Mouse (Mus musculus): ENCODE measurements around the gene Otub2. TPM values are rescaled to one million over a fixed set of nuclear protein-coding genes. Genes with fewer than 3 reads are reported as not detected.

Otub2 gene
- polyA plus RNA-seq, 1 experiment from 2014 or later, result 23.8 TPM

DNA sequence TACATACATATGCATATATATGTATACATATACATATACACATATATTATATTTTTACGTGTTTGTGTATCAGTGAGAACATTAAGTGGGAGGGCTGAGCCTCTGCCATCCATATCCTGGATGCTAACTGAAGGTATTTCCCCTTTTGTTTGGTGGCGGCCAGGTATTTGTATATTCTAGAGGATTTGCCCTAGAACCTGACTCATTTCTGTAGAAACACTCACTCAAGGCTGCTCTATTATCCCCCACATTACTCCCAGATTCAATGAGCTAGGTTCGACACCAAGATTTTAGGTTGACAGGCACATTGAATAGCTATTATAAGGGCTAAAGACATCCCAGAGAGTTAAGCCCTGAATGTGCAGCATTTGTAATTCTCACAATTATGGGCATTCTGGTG, 56.6 kb downstream of the Otub2 start:
- Histone ChIP-seq H3K4me1 (replicated peaks; ENCODE audit: control insufficient read depth, insufficient read depth, low read length) (no peaks in the 10 kb centered on the region), H3K9ac (replicated peaks; ENCODE audit: low read depth, low read length) (no peak overlapping the region), H3K4me2 (ENCODE audit: low read length) (no peak overlapping the region), H3K27me3 (replicated peaks; ENCODE audit: control insufficient read depth, insufficient read depth, low read length) (no peaks in the 10 kb centered on the region), H3K36me3 (ENCODE audit: control insufficient read depth, insufficient read depth) (no peaks in the 10 kb centered on the region), H3K27ac (ENCODE audit: low read length) (no peak overlapping the region), H3K9me3 (ENCODE audit: control insufficient read depth, low read length) (no peaks in the 10 kb centered on the region), H3K4me3 (replicated peaks; ENCODE audit: low read length) (no peak overlapping the region)
- ATAC-seq, result no peak
- 57% methylated on average over 3 of the region's 3 CpGs for WGBS

DNA sequence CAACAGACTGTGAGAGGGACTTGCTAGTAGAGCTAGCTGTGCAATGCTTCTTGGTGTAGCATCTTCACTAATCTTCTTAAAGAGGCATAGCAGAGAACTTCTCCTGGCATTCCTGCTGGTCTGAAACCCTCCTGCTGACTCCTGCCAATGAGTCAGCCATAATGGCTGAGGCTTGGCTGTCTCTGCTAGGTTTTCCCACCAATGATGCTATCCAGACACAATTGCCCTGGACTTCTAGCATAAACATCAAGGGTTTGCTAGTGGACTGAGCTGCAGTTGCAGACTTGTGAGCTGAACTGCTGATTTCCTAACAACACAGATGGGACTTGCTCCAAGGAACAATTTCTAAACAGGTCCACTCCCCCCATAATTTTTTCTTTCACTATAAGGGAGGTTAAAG, 64.9 kb downstream of the Otub2 start:
- Histone ChIP-seq H3K9me3 (ENCODE audit: control insufficient read depth, low read length) (no peaks in the 10 kb centered on the region), H3K4me3 (replicated peaks; ENCODE audit: low read length) (no peak overlapping the region), H3K36me3 (ENCODE audit: control insufficient read depth, insufficient read depth) (no peaks in the 10 kb centered on the region), H3K27me3 (replicated peaks; ENCODE audit: control insufficient read depth, insufficient read depth, low read length) (no peaks in the 10 kb centered on the region), H3K4me2 (ENCODE audit: low read length) (no peak overlapping the region), H3K27ac (ENCODE audit: low read length) (no peak overlapping the region), H3K9ac (replicated peaks; ENCODE audit: low read depth, low read length) (no peak overlapping the region), H3K4me1 (replicated peaks; ENCODE audit: control insufficient read depth, insufficient read depth, low read length) (no peaks in the 10 kb centered on the region)
- no peak for ATAC-seq

Other genes starting within 250 kb of the Otub2 start
- gene Prima1, start 146.5 kb upstream of the Otub2 start, polyA plus RNA-seq (2015; fragmentation: Nextera tagmentation; extraction: Ambion mirVana), result 0.25 TPM in 1 of 2 replicates, not detected in the other
- gene Fam181a, start 77.7 kb upstream of the Otub2 start, polyA plus RNA-seq (2015; fragmentation: Nextera tagmentation; extraction: Ambion mirVana), result 2.5 and 3.0 TPM in 2 replicates
- gene Asb2, start 32.7 kb upstream of the Otub2 start, polyA plus RNA-seq (2015; fragmentation: Nextera tagmentation; extraction: Ambion mirVana), result 0.73 and 0.77 TPM in 2 replicates
- gene 9330161L09Rik, start 19.1 kb downstream of the Otub2 start, polyA plus RNA-seq (2015; fragmentation: Nextera tagmentation; extraction: Ambion mirVana), result 1.1 and 1.4 TPM in 2 replicates
- 128 and 136 TPM in 2 replicates for gene Ddx24, start 37.1 kb downstream of the Otub2 start, polyA plus RNA-seq (2015; fragmentation: Nextera tagmentation; extraction: Ambion mirVana)
- 8.4 and 11.4 TPM in 2 replicates for gene Ifi27, start 45.5 kb downstream of the Otub2 start, polyA plus RNA-seq (2015; fragmentation: Nextera tagmentation; extraction: Ambion mirVana)
- 1.2 and 1.9 TPM in 2 replicates for gene Ifi27l2a, start 55.0 kb downstream of the Otub2 start, polyA plus RNA-seq (2015; fragmentation: Nextera tagmentation; extraction: Ambion mirVana)
- not detected in 2 replicates for gene Ifi27l2b, start 68.5 kb downstream of the Otub2 start, polyA plus RNA-seq (2015; fragmentation: Nextera tagmentation; extraction: Ambion mirVana)
- gene Ppp4r4, start 143.6 kb downstream of the Otub2 start, polyA plus RNA-seq (2015; fragmentation: Nextera tagmentation; extraction: Ambion mirVana), result 1.7 and 2.4 TPM in 2 replicates
- 0.14 TPM in 1 of 2 replicates, not detected in the other for gene Serpina10, start 242.8 kb downstream of the Otub2 start, polyA plus RNA-seq (2015; fragmentation: Nextera tagmentation; extraction: Ambion mirVana)

All from forebrain, embryonic 16.5 days (tissue).